Comparison of ENCODE assay signal across 11 mouse cellular contexts in genomic region chr14:123202313-123202712, GRCm38 (mm10).
DNase-seq lines count a peak whose midpoint lies in the region; ATAC-seq and TF ChIP-seq lines count a peak whose summit lies in the region.
"Had no signal": no experiment of that assay in that cellular context is flagged by ENCODE, and none has a peak within 500 bp of the region (broad histone marks: within the 10 kb centered on the region; RNA-seq: fewer than 3 reads in every experiment).

No protein-coding gene starts in this region.

- peak overlapping the region; percentile 28 for H3K4me2 ChIP-seq in hindbrain, embryonic 15.5 days
- H3K4me2 ChIP-seq in hindbrain, embryonic 12.5 days (replicated peaks), result no peak overlapping the region
- peak overlapping the region; percentile 35 for H3K4me2 ChIP-seq in hindbrain, embryonic 16.5 days (ENCODE audit: low read length)

- no peak for TF ChIP-seq CTCF in cerebellum, adult 2 months (IDR thresholded peaks at IDR 0.05; ENCODE audit: borderline replicate concordance, insufficient read depth, low read depth, low read length)

- WGBS in cerebellum, adult 2 months, result 10% methylated on average over 4 of the region's 4 CpGs
- WGBS in hindbrain, embryonic 15.5 days, result 33% methylated on average over 4 of the region's 4 CpGs
- 82% methylated on average over 4 of the region's 4 CpGs for WGBS in hindbrain, embryonic 12.5 days
- WGBS in hindbrain, embryonic 16.5 days, result 42% methylated on average over 4 of the region's 4 CpGs

- H3K4me3 ChIP-seq in cerebellum, adult 2 months (replicated peaks; ENCODE audit: insufficient read depth, low read depth, low read length), result peak overlapping the region; percentile 16
- H3K4me3 ChIP-seq in hindbrain, embryonic 15.5 days, result no peak overlapping the region
- H3K4me3 ChIP-seq in hindbrain, embryonic 12.5 days, result no peak overlapping the region
- H3K4me3 ChIP-seq in hindbrain, embryonic 16.5 days (ENCODE audit: low read length), result no peak overlapping the region
- H3K4me3 ChIP-seq: embryonic facial prominence, embryonic 13.5 days; megakaryocyte, embryonic 14.5 days had no signal

- no peaks in the 10 kb centered on the region for H3K27me3 ChIP-seq in cerebellum, adult 2 months (ENCODE audit: control insufficient read depth, insufficient read depth, low read length)
- no peaks in the 10 kb centered on the region for H3K27me3 ChIP-seq in hindbrain, embryonic 15.5 days
- no peaks in the 10 kb centered on the region for H3K27me3 ChIP-seq in hindbrain, embryonic 12.5 days
- H3K27me3 ChIP-seq in hindbrain, embryonic 16.5 days (replicated peaks; ENCODE audit: control insufficient read depth, insufficient read depth, low read length), result no peaks in the 10 kb centered on the region
- H3K27me3 ChIP-seq: embryonic facial prominence, embryonic 13.5 days; megakaryocyte, embryonic 14.5 days had no signal

- TF ChIP-seq POLR2A in cerebellum, adult 2 months (IDR thresholded peaks at IDR 0.05; ENCODE audit: borderline replicate concordance, insufficient read depth, low read length), result no peak

- DNase-seq in cerebellum, adult 2 months, result no peak
- DNase-seq in cerebellum, adult 8-10 months, result no peak
- DNase-seq in 3134 (ENCODE audit: extremely low read depth, insufficient read length, low spot score), result peak; percentile 2
- DNase-seq in ovary, postnatal 36 days (ENCODE audit: low spot score), result no peak
- DNase-seq: liver had no signal

- peaks cover 10% of the 10 kb centered on the region; the same call in 1 of the 2 replicates for H3K4me1 ChIP-seq in cerebellum, adult 2 months (ENCODE audit: control insufficient read depth, insufficient read depth, low read length)
- H3K4me1 ChIP-seq in hindbrain, embryonic 15.5 days (replicated peaks), result peaks cover 26% of the 10 kb centered on the region
- H3K4me1 ChIP-seq in hindbrain, embryonic 12.5 days, result 0 out of 2 replicates have a peak, but pooled peaks cover 3% of the 10 kb centered on the region
- H3K4me1 ChIP-seq in hindbrain, embryonic 16.5 days (ENCODE audit: control insufficient read depth, insufficient read depth, low read depth, low read length), result peaks cover 11% of the 10 kb centered on the region
- H3K4me1 ChIP-seq: megakaryocyte, embryonic 14.5 days had no signal

- no peak overlapping the region for H3K9ac ChIP-seq in hindbrain, embryonic 15.5 days
- H3K9ac ChIP-seq in hindbrain, embryonic 12.5 days, result no peak overlapping the region
- H3K9ac ChIP-seq in hindbrain, embryonic 16.5 days (ENCODE audit: low read depth, low read length), result no peak overlapping the region
- H3K9ac ChIP-seq: embryonic facial prominence, embryonic 13.5 days had no signal

- H3K27ac ChIP-seq in cerebellum, adult 2 months (ENCODE audit: insufficient read depth, low read length), result peak overlapping the region; percentile 49
- H3K27ac ChIP-seq in hindbrain, embryonic 15.5 days (replicated peaks), result peak overlapping the region; percentile 64
- no peak overlapping the region for H3K27ac ChIP-seq in hindbrain, embryonic 12.5 days
- H3K27ac ChIP-seq in hindbrain, embryonic 16.5 days (ENCODE audit: low read depth, low read length), result peak overlapping the region; percentile 62
- H3K27ac ChIP-seq: embryonic facial prominence, embryonic 13.5 days had no signal

- no peaks in the 10 kb centered on the region for H3K9me3 ChIP-seq in hindbrain, embryonic 15.5 days
- no peaks in the 10 kb centered on the region for H3K9me3 ChIP-seq in hindbrain, embryonic 12.5 days (replicated peaks)
- peaks cover 3% of the 10 kb centered on the region; the same call in 1 of the 2 replicates for H3K9me3 ChIP-seq in hindbrain, embryonic 16.5 days (ENCODE audit: control insufficient read depth, low read length)
- H3K9me3 ChIP-seq: embryonic facial prominence, embryonic 13.5 days; megakaryocyte, embryonic 14.5 days had no signal

- H3K36me3 ChIP-seq in hindbrain, embryonic 15.5 days, result no peaks in the 10 kb centered on the region
- H3K36me3 ChIP-seq in hindbrain, embryonic 12.5 days, result no peaks in the 10 kb centered on the region
- H3K36me3 ChIP-seq in hindbrain, embryonic 16.5 days (ENCODE audit: control insufficient read depth, insufficient read depth, low read length), result no peaks in the 10 kb centered on the region
- H3K36me3 ChIP-seq: embryonic facial prominence, embryonic 13.5 days had no signal

- ATAC-seq in hindbrain, embryonic 15.5 days (ENCODE audit: low FRiP score, low read depth), result peak; percentile 65
- ATAC-seq in hindbrain, embryonic 12.5 days (ENCODE audit: low FRiP score), result no peak
- peak; percentile 62 for ATAC-seq in hindbrain, embryonic 16.5 days
- ATAC-seq in CD4-positive, CD25-positive, alpha-beta regulatory T cell, adult 4 months, result no peak

Comparison
In these comparisons a context has a peak if more than half of its experiments do, and no peak if none do; other contexts are left out.
1. ATAC-seq: peak in hindbrain, embryonic 15.5 days (single experiment) and hindbrain, embryonic 16.5 days (single experiment); none in hindbrain, embryonic 12.5 days (single experiment) and CD4-positive, CD25-positive, alpha-beta regulatory T cell, adult 4 months (single experiment).